Mouse (Mus musculus) spleen, embryonic (tissue): ENCODE results near the gene Osbpl5.

Source experiments
- CTCF ChIA-PET: fragments of 350-600 bp; sonication (Branson Sonifier 250); formaldehyde crosslinking; loops from one replicate; lab custom pipeline; 2022; lab: Charles Lee

The Osbpl5 gene

GRCm38 (mm10) chr7:143756125-143757026, at the start of gene Osbpl5:
Osbpl5 (minus strand) TSS chr7:143756985.
- CTCF ChIA-PET: interaction anchor here (0.6 to 1.1 kb wide), 2 partner anchors 17 to 80 kb away, joined by 3 to 9 read pairs; no protein-coding TSS in a partner anchor

GRCm38 (mm10) chr7:143805199-143805624, 48.4 kb upstream of the Osbpl5 start:
- CTCF ChIA-PET: no interaction called here

- CTCF ChIA-PET: no interaction called here
Observed at GRCm38 (mm10) chr7:143801195-143802065, 44.6 kb upstream of the Osbpl5 start.

- CTCF ChIA-PET: no interaction called here
Observed at GRCm38 (mm10) chr7:143800770-143801169, 44.0 kb upstream of the Osbpl5 start.

GRCm38 (mm10) chr7:143798783-143799182, 42.0 kb upstream of the Osbpl5 start:
- CTCF ChIA-PET: interaction anchor here (0.6 kb wide), 1 partner anchor 628 kb away, joined by 3 read pairs; no protein-coding TSS in a partner anchor

- CTCF ChIA-PET: interaction anchor here (0.9 kb wide), 1 partner anchor 12 kb away, joined by 3 read pairs; no protein-coding TSS in a partner anchor
Observed at GRCm38 (mm10) chr7:143793121-143793520, 36.3 kb upstream of the Osbpl5 start.

- CTCF ChIA-PET: no interaction called here
Observed at GRCm38 (mm10) chr7:143792336-143792985, 35.7 kb upstream of the Osbpl5 start.

- CTCF ChIA-PET: interaction anchor here (0.6 to 1.0 kb wide), 2 partner anchors 36 to 502 kb away, joined by 3 read pairs; no protein-coding TSS in a partner anchor
Observed at GRCm38 (mm10) chr7:143783996-143784829, 27.4 kb upstream of the Osbpl5 start, which contains the start of gene Mrgpre. Mrgpre (minus strand) TSS chr7:143784500.

- CTCF ChIA-PET: interaction anchor here (0.6 kb wide), 1 partner anchor 502 kb away, joined by 3 read pairs; no protein-coding TSS in a partner anchor
Observed at GRCm38 (mm10) chr7:143783378-143783995, 26.7 kb upstream of the Osbpl5 start.

- CTCF ChIA-PET: no interaction called here
Observed at GRCm38 (mm10) chr7:143777375-143777774, 20.6 kb upstream of the Osbpl5 start.

- CTCF ChIA-PET: no interaction called here
Observed at GRCm38 (mm10) chr7:143776137-143776536, 19.4 kb upstream of the Osbpl5 start.

GRCm38 (mm10) chr7:143769461-143769860, 12.7 kb upstream of the Osbpl5 start:
- CTCF ChIA-PET: no interaction called here

- CTCF ChIA-PET: no interaction called here
Observed at GRCm38 (mm10) chr7:143768267-143768666, 11.5 kb upstream of the Osbpl5 start.

GRCm38 (mm10) chr7:143766893-143767292, 10.1 kb upstream of the Osbpl5 start, which contains the start of gene Mrgprg:
Mrgprg (minus strand) TSS chr7:143766993.
- CTCF ChIA-PET: no interaction called here

- CTCF ChIA-PET: interaction anchor here (1.2 to 2.7 kb wide), 3 partner anchors 10 to 59 kb away, joined by 4 to 13 read pairs (median 4); no protein-coding TSS in a partner anchor
Observed at GRCm38 (mm10) chr7:143764876-143765530, 8.2 kb upstream of the Osbpl5 start.

- CTCF ChIA-PET: interaction anchor here (0.7 to 2.7 kb wide), 5 partner anchors 9 to 181 kb away, joined by 3 to 13 read pairs (median 4); partner anchors contain the start of gene Cars
Observed at GRCm38 (mm10) chr7:143763794-143764193, 7.0 kb upstream of the Osbpl5 start.

- CTCF ChIA-PET: no interaction called here
Observed at GRCm38 (mm10) chr7:143758956-143759355, 2.2 kb upstream of the Osbpl5 start.

- CTCF ChIA-PET: interaction anchor here (0.7 to 1.1 kb wide), 2 partner anchors 16 to 278 kb away, joined by 3 to 5 read pairs; no protein-coding TSS in a partner anchor
Observed at GRCm38 (mm10) chr7:143757696-143758095, 911 bp upstream of the Osbpl5 start.

- CTCF ChIA-PET: interaction anchor here (0.6 to 1.1 kb wide), 3 partner anchors 16 to 278 kb away, joined by 3 to 9 read pairs (median 5); no protein-coding TSS in a partner anchor
Observed at GRCm38 (mm10) chr7:143757027-143757390, 224 bp upstream of the Osbpl5 start.
